Mouse (Mus musculus): ENCODE results near the gene Il11.

- TF ChIP-seq POLR2AphosphoS2 (IDR thresholded peaks at IDR 0.05; ENCODE audit: insufficient read length, low read depth) (no peak), POLR2A (IDR thresholded peaks at IDR 0.05; ENCODE audit: insufficient read length, low read depth) (no peak)
Measured at GRCm38 (mm10) chr7:4771202-4771601, 11.5 kb downstream of the Il11 start, which contains the start of gene Fam71e2.

All from myocyte (in vitro differentiated cells).